In genomic region chr1:98189991-98190471, GRCm38 (mm10) we compare ENCODE assay signal across 8 mouse cellular contexts.
DNase-seq lines count a peak whose midpoint lies in the region; ATAC-seq and TF ChIP-seq lines count a peak whose summit lies in the region.

No protein-coding gene starts in this region.

- H3K27me3 ChIP-seq in lung, postnatal 0 days (replicated peaks; ENCODE audit: insufficient read depth, low read length), result no peaks in the 10 kb centered on the region

- WGBS in lung, postnatal 0 days, result 63% methylated on average over 6 of the region's 6 CpGs

- H3K9ac ChIP-seq in lung, postnatal 0 days (replicated peaks; ENCODE audit: low read depth), result no peak overlapping the region

- TF ChIP-seq EP300 in lung, postnatal 0 days (IDR thresholded peaks at IDR 0.05), result no peak

- no peak overlapping the region for H3K4me3 ChIP-seq in lung, postnatal 0 days (ENCODE audit: low read depth, low read length)

- TF ChIP-seq CTCF in lung, postnatal 0 days (IDR thresholded peaks at IDR 0.05), result no peak

- no peaks in the 10 kb centered on the region for H3K9me3 ChIP-seq in lung, postnatal 0 days (ENCODE audit: low read length)

- intact Hi-C loops in left cerebral cortex, postnatal 10 days (cut with DNase I), result loop anchor here (10.0 kb wide), 1 partner anchor 155 kb away; no protein-coding TSS in a partner anchor

- peak; percentile 91 for DNase-seq in brain, adult 2 months (ENCODE audit: low read depth, low spot score)
- peak; percentile 79 to 87 for DNase-seq in cerebellum, postnatal 10 days
- peak; percentile 38 to 59 for DNase-seq in frontal cortex, postnatal 14 days (ENCODE audit: low spot score in 2 of 2)
- DNase-seq in left cerebral cortex, postnatal 10 days (ENCODE audit: extremely low spot score in 1 of 2, low spot score in 2 of 2), result peak; percentile 33 to 63
- DNase-seq in retina, postnatal 7 days (ENCODE audit: low read depth, low spot score), result peak; percentile 46
- no peak for DNase-seq in thymus, postnatal 10 days (ENCODE audit: low spot score in 2 of 2)
- DNase-seq in lung, postnatal 0 days (ENCODE audit: low spot score), result no peak

- H3K4me1 ChIP-seq in lung, postnatal 0 days (ENCODE audit: insufficient read depth, low read depth, low read length), result no peaks in the 10 kb centered on the region

- no peak overlapping the region for H3K4me2 ChIP-seq in lung, postnatal 0 days (replicated peaks; ENCODE audit: low read depth, low read length)

- no peaks in the 10 kb centered on the region for H3K36me3 ChIP-seq in lung, postnatal 0 days (ENCODE audit: insufficient read depth, low read length)

- no peak overlapping the region for H3K27ac ChIP-seq in lung, postnatal 0 days (ENCODE audit: low read length)

- ATAC-seq in erythroblast, adult 5-6 weeks (replicated peaks; ENCODE audit: low FRiP score, poor library complexity, severe bottlenecking), result no peak
- ATAC-seq in lung, postnatal 0 days, result no peak

Comparison
In these comparisons a context has a peak if more than half of its experiments do, and no peak if none do; other contexts are left out.
1. DNase-seq: peak in brain, adult 2 months (single experiment), cerebellum, postnatal 10 days (2 of 2), frontal cortex, postnatal 14 days (2 of 2), left cerebral cortex, postnatal 10 days (2 of 2) and retina, postnatal 7 days (single experiment); none in thymus, postnatal 10 days (0 of 2) and lung, postnatal 0 days (single experiment).